Mouse (Mus musculus): ENCODE data around the gene 9930022D16Rik. TPM values are rescaled to one million over a fixed set of nuclear protein-coding genes. Genes with fewer than 3 reads are reported as not detected.

9930022D16Rik gene
- polyA plus RNA-seq (2017; shearing (Covaris generic)), result under 1 TPM; 0.17 to 0.40 TPM

- no peak for ATAC-seq
These were observed at the start of gene 9930022D16Rik for GRCm38 (mm10) chr11:109413617-109414016. Gene 9930022D16Rik (plus strand): TSS chr11:109413917.

- no peak for ATAC-seq
These were observed 49.4 kb upstream of the 9930022D16Rik start for GRCm38 (mm10) chr11:109364337-109364736.

- ATAC-seq, result no peak
These were observed 48.8 kb upstream of the 9930022D16Rik start for GRCm38 (mm10) chr11:109364881-109365280.

- ATAC-seq, result no peak
These were observed 47.9 kb upstream of the 9930022D16Rik start for GRCm38 (mm10) chr11:109365818-109366217.

- ATAC-seq, result no peak
These were observed 46.7 kb upstream of the 9930022D16Rik start for GRCm38 (mm10) chr11:109366802-109367579.

GRCm38 (mm10) chr11:109369026-109369637 is 44.6 kb upstream of the 9930022D16Rik start:
- peak; percentile 62 for ATAC-seq

GRCm38 (mm10) chr11:109375412-109375811 is 38.3 kb upstream of the 9930022D16Rik start:
- peak; percentile 75 for ATAC-seq

- no peak for ATAC-seq
These were observed 37.1 kb upstream of the 9930022D16Rik start for GRCm38 (mm10) chr11:109376484-109377143.

- no peak for ATAC-seq
These were observed 36.2 kb upstream of the 9930022D16Rik start for GRCm38 (mm10) chr11:109377477-109377876.

GRCm38 (mm10) chr11:109378051-109378450 is 35.7 kb upstream of the 9930022D16Rik start:
- no peak for ATAC-seq

GRCm38 (mm10) chr11:109380662-109381061 is 33.1 kb upstream of the 9930022D16Rik start:
- no peak for ATAC-seq

GRCm38 (mm10) chr11:109385296-109385695 is 28.4 kb upstream of the 9930022D16Rik start:
- no peak for ATAC-seq

GRCm38 (mm10) chr11:109389046-109389445 is 24.7 kb upstream of the 9930022D16Rik start:
- no peak for ATAC-seq

GRCm38 (mm10) chr11:109391200-109391599 is 22.5 kb upstream of the 9930022D16Rik start:
- no peak for ATAC-seq

GRCm38 (mm10) chr11:109391760-109392159 is 22.0 kb upstream of the 9930022D16Rik start:
- ATAC-seq, result no peak

GRCm38 (mm10) chr11:109392601-109393000 is 21.1 kb upstream of the 9930022D16Rik start:
- no peak for ATAC-seq

GRCm38 (mm10) chr11:109394758-109395157 is 19.0 kb upstream of the 9930022D16Rik start:
- ATAC-seq, result no peak

GRCm38 (mm10) chr11:109395291-109395690 is 18.4 kb upstream of the 9930022D16Rik start:
- ATAC-seq, result no peak

- ATAC-seq, result no peak
These were observed 7.3 kb upstream of the 9930022D16Rik start for GRCm38 (mm10) chr11:109406431-109406830.

- no peak for ATAC-seq
These were observed 3.3 kb upstream of the 9930022D16Rik start for GRCm38 (mm10) chr11:109410197-109410980.

GRCm38 (mm10) chr11:109414802-109415201 is 1.1 kb downstream of the 9930022D16Rik start:
- ATAC-seq, result no peak

- no peak for ATAC-seq
These were observed 3.1 kb downstream of the 9930022D16Rik start for GRCm38 (mm10) chr11:109416709-109417420.
